Mouse (Mus musculus) CH12.LX (cell line): Measurements from ENCODE around the gene Notch1.

Experiments used
- CTCF ChIP-seq, 2 experiments: IDR thresholded peaks in 1 of 2; conservative IDR thresholded peaks in 1 of 2; 2 replicates each; pipeline ENCODE4 v1.5.1; 2011 to 2012; ENCODE audit warnings: low read depth in 2 of 2, low read length in 2 of 2, improper control_type of control experiment in 1 of 2, inconsistent platforms in 1 of 2, mild to moderate bottlenecking in 1 of 2, moderate library complexity in 1 of 2
- MAFK ChIP-seq: IDR thresholded peaks from 2 replicates; pipeline ENCODE4 v1.6.1; 2011; ENCODE audit warnings: low read length, improper control_type of control experiment; ENCODE audit not compliant: insufficient replicate concordance
- MAX ChIP-seq: IDR thresholded peaks from 2 replicates; pipeline ENCODE4 v1.6.1; 2011; ENCODE audit warnings: low read length, improper control_type of control experiment
- MXI1 ChIP-seq: IDR thresholded peaks from 2 replicates; pipeline ENCODE4 v1.6.1; 2011; ENCODE audit warnings: mild to moderate bottlenecking, low read depth, low read length, improper control_type of control experiment
- NRF1 ChIP-seq: IDR thresholded peaks from 2 replicates; pipeline ENCODE4 v1.6.1; 2014; ENCODE audit warnings: low read depth, mild to moderate bottlenecking, inconsistent platforms, low read length, improper control_type of control experiment, moderate library complexity
- POLR2AphosphoS2 ChIP-seq: IDR thresholded peaks from 2 replicates; pipeline ENCODE4 v1.6.1; 2011; ENCODE audit warnings: low read depth, low read length, improper control_type of control experiment
- RCOR1 ChIP-seq: conservative IDR thresholded peaks from 2 replicates; pipeline ENCODE4 v1.6.1; 2012; ENCODE audit warnings: low read depth, mild to moderate bottlenecking, inconsistent platforms, low read length, improper control_type of control experiment
- SMC3 ChIP-seq: IDR thresholded peaks from 2 replicates; pipeline ENCODE4 v1.6.1; 2011; ENCODE audit warnings: low read depth, low read length, improper control_type of control experiment
- TCF12 ChIP-seq: IDR thresholded peaks from 2 replicates; pipeline ENCODE4 v1.6.1; 2014; ENCODE audit warnings: low read depth, mild to moderate bottlenecking, inconsistent platforms, low read length, improper control_type of control experiment
- ZC3H11A ChIP-seq: IDR thresholded peaks from 2 replicates; pipeline ENCODE4 v1.6.1; 2012; ENCODE audit warnings: low read depth, mild to moderate bottlenecking, inconsistent platforms, low read length, improper control_type of control experiment
- ZKSCAN1 ChIP-seq: IDR thresholded peaks from 2 replicates; pipeline ENCODE4 v1.6.1; 2012; ENCODE audit warnings: low read depth, inconsistent platforms, low read length, improper control_type of control experiment, borderline replicate concordance

DNA sequence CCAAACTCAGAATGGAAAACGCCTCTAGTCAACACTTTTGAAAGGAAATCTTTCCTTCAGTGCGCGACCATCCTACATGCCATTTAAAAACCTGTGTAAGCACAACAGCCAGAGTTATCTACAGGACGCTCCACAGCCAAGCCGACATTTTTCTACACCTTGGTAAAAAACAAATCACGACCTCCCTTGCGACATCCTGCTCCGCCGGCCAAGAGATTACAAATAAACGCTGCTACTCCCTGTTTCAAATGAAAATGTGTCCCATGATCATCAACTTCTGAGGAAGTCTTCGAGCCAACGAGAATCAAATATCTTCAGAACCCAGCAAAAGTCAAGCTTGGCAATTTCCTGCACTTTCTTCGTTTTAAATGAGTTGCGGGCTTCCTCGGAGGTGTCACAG lies 72.1 kb downstream of the Notch1 start:
- TF ChIP-seq ZKSCAN1: no peak
- TF ChIP-seq CTCF (conservative IDR thresholded peaks at IDR 0.05 in 1 of 2, IDR thresholded peaks at IDR 0.05 in 1 of 2; ENCODE audit: low read depth in 2 of 2, low read length in 2 of 2): no peak
- TF ChIP-seq SMC3: no peak
- TF ChIP-seq NRF1: no peak
- no peak for TF ChIP-seq MAX
- no peak for TF ChIP-seq TCF12
- TF ChIP-seq POLR2AphosphoS2: no peak
- no peak for TF ChIP-seq ZC3H11A
- TF ChIP-seq MXI1: no peak
- no peak for TF ChIP-seq MAFK
- TF ChIP-seq RCOR1: no peak
